Comparison of ENCODE assay signal across 8 mouse cellular contexts in the genomic region with DNA sequence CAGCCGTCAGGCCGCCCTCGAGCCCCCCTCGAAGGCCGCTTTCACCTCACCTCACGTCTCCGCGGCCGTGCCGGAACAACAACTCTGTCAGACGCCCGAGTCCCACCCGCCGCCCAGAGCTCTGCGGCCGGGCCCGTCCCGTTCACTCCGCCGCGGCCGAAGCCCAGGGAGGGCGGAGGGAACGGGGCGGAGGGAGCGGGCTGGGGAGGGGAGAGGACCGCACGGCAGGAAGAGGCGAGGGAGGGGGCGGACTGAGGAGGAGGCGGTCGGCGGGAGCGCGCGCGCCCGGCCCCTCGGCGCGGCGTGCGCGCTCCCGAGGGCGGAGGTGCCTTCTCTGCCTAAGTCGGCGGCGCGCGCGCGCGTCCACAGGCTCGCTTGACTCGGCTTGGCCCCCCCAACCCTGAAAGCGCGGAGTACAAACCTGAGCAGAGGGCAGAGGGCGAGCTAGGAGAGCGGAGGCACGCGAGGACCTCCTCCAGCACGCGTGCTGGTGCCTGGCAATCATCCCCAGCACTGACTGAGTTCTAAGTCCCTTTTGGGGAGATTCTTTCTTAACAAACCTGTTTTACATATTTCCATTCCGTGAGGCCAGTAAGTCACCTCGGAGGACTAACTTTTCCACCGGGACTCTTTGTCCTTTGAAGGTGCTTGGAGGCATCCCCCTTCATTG. TPM values are rescaled to one million over a fixed set of nuclear protein-coding genes. Genes with fewer than 3 reads are reported as not detected.
A peak's percentile ranks its signal among the peaks of the same experiment; 100 is the strongest.
DNase-seq lines count a peak whose midpoint lies in the region; ATAC-seq lines count a peak whose summit lies in the region.

Gene Rabgap1l, minus strand, starts transcription at position 526 of the 670 bp plus-strand sequence.

- peak; percentile 76 for ATAC-seq in common myeloid progenitor, adult 5-6 weeks (replicated peaks; ENCODE audit: low read depth, poor library complexity, severe bottlenecking)
- peak; percentile 77 for ATAC-seq in megakaryocyte progenitor cell, adult 5-6 weeks (replicated peaks; ENCODE audit: poor library complexity)

- DNase-seq in ZHBTc4 (ENCODE audit: low read depth, low spot score) = peak; percentile 95
- peak; percentile 65 to 75 for DNase-seq in gastrocnemius, adult 8-10 months (ENCODE audit: low spot score in 2 of 2)
- peak; percentile 96 for DNase-seq in induced T-regulatory cell, adult 2 months (ENCODE audit: low read depth)
- DNase-seq in left cerebral cortex, adult 9 months (ENCODE audit: low spot score in 2 of 2) = peak; percentile 16 to 67
- DNase-seq in right cerebral cortex, postnatal 14 days = peak; percentile 86
- DNase-seq in urinary bladder, postnatal 36 days (ENCODE audit: low spot score in 2 of 2) = peak; percentile 65 to 78

RNA-seq across cellular contexts. Expression of gene Rabgap1l, which starts in this region (rescaled TPM):
- 220 and 304 TPM in 2 replicates for total RNA-seq in common myeloid progenitor, adult 5-6 weeks (2017)
- total RNA-seq in gastrocnemius, adult 8-10 months (2022) = 10 to 100 TPM in 2 of 4 experiments, 1 to 10 TPM in 2; 7.3 to 13.5 (median 11.4) TPM
- 122 and 143 TPM in 2 replicates for total RNA-seq in megakaryocyte progenitor cell, adult 5-6 weeks (2015)
- total RNA-seq in megakaryocyte progenitor cell, adult 5-6 weeks (2017) = 149 and 173 TPM in 2 replicates

Comparison
In these comparisons a context has a peak if more than half of its experiments do, and no peak if none do; other contexts are left out.
1. Peak in every context shown above with its lines: DNase-seq and ATAC-seq.
2. RNA of gene Rabgap1l (total RNA-seq): 220 to 304 TPM in common myeloid progenitor, adult 5-6 weeks and 122 to 173 TPM in megakaryocyte progenitor cell, adult 5-6 weeks; 7.3 to 13.5 TPM in gastrocnemius, adult 8-10 months; every median in the first group is over 4 times any median in the second.
3. DNase-seq: peak in every context shown above with its lines; median percentile 96 in induced T-regulatory cell, adult 2 months; 95 in ZHBTc4; 86 in right cerebral cortex, postnatal 14 days; 72 in urinary bladder, postnatal 36 days; 70 in gastrocnemius, adult 8-10 months; 42 in left cerebral cortex, adult 9 months.